Mouse (Mus musculus) 3T3-L1 (cell line): Measurements from ENCODE around the gene Ngb.

Experiments
- DNase-seq: peaks from one replicate; pipeline ENCODE4 v3.0.0-alpha.2; 2015; ENCODE audit warnings: low read depth, low spot score

Gene Ngb

DNA sequence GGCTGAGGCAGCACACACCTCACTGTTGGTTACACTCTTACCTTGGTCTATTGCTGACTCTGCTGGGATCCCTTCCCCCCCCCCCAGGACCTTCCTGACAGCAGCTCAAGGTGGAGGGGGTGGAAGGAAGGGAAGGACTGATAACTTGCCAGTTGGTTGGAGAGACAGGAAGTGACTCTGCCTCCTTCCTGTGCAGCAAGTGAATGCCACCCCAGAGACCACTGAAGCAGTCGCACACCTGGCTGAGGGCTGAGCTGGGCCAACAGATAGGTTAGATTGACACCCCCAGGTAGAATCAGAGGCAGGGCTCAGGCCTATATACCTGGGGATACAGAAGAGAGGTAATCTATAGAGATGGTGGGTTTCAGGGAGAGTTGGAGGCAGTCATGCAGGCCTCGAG, 10.4 kb downstream of the Ngb start:
- no peak for DNase-seq

DNA sequence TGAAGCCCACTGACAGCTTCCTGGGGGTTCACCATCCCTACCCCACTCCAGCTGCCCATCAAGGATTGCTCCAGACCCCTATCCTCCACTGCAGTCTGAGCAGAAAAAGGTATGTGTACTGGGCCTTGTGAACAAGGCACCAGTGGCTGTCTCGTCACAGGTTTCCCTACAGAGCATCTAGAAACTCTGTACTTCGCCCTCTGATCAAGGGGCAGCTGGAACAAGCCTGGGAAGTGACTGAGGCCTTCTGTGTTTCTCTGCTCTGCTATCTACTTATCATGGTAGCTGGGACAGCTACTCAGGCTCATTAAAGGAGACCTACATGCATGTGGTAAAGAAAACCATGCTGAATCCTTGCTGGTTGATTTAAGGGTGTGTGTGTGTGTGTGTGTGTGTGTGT, 12.6 kb downstream of the Ngb start:
- no peak for DNase-seq

DNA sequence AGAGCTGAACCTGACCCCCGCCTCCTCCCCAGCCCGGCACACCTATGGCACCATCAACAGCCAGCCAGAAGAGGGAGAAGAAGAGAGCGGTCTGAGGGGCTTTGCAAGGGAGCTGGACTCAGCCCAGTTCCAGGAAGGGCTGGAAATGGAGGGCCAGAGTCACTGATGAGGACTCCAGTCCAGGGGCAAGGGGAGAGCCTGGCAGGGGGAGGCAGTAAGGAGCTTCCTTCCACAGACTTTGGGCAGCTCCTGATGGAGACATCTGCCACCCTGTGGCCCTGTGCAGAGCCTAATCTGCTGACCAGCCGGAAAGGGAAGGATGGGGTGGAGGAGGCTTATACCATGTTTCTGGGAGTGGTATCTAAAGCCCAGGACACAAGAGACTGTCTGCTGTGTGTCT, 13.1 kb downstream of the Ngb start:
- DNase-seq: no peak

DNA sequence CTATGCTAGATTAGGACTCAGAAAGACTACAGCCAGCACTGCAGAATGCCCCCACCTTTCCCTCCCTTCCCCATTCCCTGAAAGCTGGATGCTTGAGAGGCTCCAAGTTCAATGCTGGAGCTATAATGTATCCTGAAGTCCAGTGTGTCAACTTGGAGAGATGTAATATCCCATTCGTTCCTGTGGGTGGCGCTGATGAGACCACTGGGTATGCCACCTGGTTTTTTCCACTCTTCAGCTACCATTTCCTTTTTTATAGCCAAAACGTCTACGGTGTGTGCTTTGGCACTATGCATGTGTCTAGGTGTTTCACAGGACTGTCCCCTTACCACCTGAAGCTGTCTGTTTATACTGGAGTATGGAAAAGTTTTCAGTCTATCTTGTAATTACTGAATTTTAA, 14.0 kb downstream of the Ngb start:
- no peak for DNase-seq

DNA sequence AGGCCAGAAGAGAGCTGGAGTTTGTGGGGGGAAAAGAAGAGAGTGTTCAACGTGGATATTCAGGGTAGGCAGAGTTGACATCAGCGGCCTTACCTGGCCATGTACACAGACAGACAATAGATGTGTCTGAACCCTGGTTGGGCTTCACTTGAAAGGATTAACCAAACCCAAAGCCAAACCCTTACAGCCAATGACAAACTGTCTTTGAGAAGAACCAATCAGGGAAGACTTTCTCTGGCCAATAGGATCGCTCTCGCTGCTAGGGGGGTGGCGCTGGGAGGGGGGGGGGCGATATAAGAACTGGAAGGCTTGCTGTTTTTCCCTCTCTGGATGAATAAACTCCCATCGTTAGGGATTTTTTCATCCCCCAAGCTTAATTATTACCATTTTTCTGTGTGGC, 15.1 kb downstream of the Ngb start:
- no peak for DNase-seq

DNA sequence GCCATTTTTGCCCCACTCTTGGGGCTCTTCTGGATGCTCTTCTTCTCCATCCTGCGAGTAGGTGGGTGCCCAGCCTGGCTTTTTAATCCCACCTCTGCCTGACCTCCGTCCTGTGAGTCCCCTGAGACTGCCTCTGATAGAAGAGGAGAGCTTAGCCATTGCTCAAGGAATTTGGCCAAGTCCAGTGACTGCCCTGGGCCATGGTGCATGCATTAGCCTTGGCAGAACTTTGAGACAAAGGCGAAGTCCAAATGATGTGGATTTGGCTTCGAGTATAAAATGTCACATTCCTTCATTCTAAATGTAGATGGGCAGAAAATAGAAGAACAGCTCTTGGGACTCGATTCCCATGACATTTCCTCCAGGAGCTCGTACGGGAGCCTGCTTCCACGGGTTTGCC, 19.5 kb downstream of the Ngb start:
- DNase-seq: no peak

DNA sequence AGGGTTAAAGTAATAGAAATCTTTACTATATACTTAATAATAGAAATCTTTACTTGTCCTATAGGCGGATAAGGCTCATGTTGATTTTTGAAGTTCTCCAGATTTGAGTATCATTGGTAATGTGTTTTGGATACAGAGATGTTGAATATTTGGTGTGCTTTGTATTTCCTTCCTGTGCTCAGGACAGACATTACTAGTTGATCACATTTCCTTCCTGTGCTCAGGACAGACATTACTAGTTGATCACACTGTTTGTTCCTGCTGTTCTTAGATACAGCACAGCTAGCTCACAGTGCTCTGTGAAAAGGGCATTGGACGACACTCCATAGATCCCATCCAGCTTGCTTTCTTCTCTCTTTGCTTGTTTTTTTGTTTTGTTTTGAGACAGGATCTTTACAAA, 25.7 kb downstream of the Ngb start:
- DNase-seq: no peak

DNA sequence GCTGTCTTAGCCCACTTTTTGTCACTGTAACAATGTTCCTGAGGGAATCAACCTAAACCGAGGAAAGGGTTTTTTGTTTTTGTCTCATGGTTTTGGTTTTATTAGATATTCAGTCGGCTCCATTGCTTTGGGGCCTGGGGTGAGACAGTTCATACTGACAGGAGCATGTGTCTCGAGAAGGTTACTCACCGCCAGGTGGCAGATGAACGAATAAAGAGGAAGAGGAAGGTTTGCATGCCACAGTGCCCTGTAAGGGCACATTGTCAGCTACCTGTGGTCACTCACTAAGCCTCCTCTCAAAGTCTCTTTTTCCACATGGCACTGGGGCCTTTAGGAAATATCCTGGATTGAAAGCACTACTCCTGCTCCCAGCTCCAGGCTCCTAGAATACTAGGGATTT, 31.8 kb downstream of the Ngb start:
- no peak for DNase-seq

DNA sequence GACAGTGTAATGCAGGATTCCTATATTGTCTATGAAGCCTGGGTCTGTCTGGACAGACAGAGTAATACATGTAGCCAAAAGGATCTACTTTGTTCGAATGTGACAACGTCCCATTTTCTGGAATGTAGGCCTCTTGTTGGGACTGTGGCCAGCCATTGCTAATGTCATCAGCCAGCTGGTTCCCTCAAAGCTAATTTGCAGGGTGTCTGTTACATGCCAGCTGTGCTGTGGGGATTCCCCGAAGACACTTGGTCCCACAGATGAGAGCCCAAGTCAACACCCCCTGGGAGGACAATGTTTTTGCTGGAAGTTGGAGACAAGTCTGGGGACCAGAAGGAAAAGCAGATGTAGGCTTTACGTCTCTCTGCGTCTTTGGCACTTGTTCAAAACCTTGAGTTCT, 35.9 kb downstream of the Ngb start:
- no peak for DNase-seq

DNA sequence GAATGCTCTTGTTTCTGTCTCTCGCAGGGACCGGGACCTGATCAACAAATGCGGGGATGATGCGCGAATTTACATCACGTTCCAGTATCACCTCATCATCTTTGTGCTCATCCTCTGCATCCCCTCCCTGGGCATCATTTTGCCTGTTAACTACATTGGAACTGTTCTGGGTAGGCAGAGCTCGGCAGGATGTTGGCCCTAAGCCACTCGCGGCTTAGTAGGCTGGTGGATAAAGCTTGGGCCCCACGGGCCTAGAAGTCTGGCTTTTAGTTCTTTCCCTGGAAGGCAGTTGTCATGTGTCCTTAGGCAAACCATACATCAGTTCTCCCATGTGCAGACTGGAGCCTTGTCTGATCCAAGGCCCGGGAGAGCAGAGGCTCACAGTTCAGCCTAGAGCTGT, 36.9 kb downstream of the Ngb start:
- DNase-seq: no peak

DNA sequence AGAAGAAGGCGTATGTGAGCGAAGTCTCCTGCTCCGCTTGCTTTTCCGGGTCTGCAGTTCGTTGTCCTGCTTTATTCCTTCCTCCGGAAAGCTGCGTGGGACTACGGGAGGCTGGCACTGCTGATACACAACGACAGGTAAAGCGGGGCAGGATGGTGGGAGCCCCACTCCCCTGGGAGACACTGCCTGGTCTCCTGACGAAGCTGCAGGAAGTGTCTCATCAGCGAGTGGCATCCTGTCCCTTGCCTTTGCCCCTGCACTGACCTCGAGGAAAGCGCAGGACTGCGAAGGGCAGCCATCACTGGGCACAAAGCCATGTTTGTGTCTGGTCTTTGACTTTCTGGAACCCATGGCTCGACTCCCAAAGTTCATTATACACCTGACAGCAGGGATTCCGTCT, 45.3 kb downstream of the Ngb start:
- no peak for DNase-seq

DNA sequence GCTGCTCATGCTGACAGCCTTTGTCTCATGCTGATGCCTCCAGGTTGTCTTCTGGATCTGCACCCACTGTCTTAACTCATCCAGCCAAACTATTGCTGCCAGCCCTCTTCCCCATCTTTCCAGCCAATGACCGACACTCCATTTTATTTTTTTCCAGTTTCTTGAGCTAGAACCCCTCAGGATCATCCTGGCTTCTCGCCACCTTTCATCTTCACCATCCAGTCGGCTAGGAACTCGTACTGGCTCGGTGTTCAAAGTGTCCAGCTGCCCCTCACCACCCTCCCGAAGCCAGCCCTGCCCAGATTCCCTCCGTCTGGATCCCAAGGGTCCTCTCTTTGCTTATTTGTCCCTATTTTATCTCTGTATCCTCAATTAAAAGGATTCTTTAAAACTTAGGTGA, 47.5 kb downstream of the Ngb start:
- no peak for DNase-seq

DNA sequence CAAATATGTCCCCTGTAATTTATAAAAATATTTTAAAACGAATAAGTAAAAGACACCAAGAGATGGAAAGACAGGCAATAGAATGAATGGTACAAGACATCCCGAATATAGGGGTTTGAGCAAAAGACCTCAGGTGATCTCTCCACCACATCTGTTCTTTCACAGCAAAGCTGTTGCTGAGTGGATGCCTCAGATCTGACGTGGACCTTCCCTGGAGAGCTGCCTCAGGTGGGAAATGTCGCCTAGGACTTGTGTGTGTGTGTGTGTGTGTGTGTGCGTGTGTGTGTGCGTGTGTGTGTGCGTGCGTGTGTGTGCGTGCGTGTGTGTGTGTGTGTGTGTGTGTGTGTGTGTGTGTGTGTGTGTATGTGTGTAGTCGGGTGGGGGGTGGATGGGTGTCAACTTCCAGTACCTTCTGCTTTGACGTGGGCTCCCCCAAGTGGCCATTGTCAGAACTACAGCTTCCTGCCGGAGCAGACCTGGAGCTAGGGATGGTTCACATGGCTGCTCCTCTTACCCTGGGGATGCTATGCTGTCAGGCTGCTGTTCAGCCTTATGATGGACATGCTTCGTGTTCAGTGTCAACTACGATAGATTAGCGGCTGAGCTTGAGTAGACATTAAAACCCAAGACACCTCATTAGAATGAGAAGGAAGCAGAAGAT, 49.5 kb downstream of the Ngb start:
- DNase-seq: peak; percentile 74

DNA sequence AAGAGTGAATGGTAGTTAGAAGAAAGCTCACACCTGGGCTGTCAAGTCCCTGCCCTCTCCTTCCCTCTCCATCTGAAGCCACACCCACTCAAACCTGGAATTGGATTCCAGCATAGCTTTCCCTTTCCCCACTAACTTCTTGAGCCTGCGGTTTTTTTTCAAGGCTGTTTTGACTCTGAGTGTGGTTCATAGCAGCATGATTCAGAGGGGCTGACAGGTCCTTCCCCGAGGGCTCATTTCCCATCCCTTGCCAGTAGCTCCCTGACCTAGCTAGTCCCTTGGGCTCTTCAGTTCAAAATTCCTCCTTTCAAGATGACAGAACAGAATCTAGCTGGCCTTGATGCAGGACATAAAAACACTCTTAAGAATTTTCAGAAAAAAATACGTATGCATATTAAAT, 54.8 kb downstream of the Ngb start:
- peak; percentile 90 for DNase-seq
